Mouse (Mus musculus) kidney, postnatal 25 days (tissue): ENCODE data around the gene Cog6.

Experiments
- DNase-seq, 2 experiments: peaks; one replicate each; pipeline ENCODE4 v3.0.0; 2021; ENCODE audit warnings: mixed read lengths in 2 of 2

The Cog6 gene

DNA sequence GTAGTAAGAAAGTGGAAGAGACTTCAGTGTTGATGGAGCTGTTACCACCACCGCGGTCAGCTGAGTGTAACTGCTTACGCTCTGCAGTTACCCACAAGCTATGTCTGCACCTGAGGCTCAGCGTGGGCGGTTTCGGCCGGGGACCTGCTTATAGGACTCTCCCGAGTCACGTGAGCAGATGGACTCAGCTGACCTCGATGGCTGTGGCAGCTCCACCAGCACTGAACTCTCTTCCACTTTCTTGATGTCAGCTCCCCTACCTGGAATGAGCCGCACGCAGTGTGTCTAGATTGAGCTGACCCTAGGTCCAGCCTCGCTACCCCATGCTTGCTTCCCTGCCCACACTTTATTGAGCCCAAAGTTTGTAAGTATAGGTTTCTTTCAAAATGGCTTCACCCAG lies 56.1 kb downstream of the Cog6 start:
- DNase-seq: no peak

GRCm38 (mm10) chr3:52958444-52959120 lies 58.5 kb downstream of the Cog6 start:
- no peak for DNase-seq

GRCm38 (mm10) chr3:52957861-52958260 lies 59.2 kb downstream of the Cog6 start:
- no peak for DNase-seq

DNA sequence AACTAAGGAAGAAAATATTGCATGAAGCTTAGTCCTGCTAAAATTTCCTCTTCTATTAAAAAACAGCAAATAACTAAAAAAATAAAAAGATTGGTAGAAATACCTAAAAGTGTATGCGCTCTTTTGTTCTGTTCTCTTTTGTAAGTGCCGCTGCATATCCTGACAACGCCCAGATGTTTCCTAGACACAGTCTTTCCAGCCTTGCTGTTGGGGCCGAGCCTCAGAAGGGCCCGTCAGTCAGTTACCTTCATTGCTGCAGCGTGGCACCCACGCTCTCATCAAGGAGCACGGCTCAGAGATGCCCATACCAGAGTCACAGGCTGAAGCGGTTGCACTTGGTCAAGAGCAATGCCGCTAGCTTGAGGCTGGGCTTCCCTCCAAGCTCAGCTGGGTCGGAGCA lies 60.8 kb downstream of the Cog6 start:
- DNase-seq: peak; percentile 16 to 50

DNA sequence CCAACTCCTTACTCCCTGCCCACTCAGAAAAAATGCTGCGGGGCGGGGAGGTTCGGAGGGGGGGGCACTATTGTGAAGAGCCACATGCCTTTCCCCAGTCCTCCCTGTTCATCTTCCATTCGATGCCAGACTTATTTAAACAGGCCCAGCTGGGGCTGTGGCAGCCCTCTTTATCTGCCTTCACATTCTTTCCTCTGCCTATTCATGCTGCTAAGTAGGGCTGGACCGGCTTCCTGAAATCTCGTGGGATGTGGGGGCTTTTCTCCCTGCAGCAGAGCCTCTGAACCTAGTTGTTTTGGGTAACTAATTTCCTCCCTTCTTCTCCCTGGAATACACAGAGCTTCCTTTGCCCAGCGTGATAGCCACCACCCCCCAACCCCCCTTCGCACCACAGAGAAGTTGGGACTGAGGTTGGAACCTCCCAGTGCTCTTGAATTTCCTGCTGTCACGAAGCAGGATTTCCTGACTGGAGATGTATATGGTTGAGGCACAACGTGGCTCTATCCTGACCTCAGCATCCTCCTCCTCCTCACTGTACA lies 61.5 kb downstream of the Cog6 start:
- DNase-seq: peak; percentile 79 to 85

DNA sequence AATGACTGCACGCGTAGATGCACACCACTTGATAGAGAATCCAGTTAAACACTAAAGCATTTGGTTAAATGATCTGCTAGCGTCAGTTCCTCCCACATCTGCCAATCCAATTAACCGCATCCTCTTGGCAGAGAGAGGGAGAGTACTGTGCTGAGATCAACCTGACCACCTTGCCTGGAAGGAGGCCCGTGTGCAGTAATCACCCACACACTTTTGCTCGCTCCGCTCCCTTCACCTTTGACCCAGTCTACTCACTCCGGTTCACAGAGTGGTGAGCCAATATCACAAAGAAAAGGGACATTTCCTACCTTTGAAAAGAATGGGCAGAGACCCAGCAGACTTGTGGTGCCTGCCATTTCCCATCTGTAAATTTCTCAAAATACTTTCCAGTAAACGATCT lies 62.4 kb downstream of the Cog6 start:
- peak; percentile 51 to 82 for DNase-seq

- no peak for DNase-seq
Observed at GRCm38 (mm10) chr3:52953831-52954230, 63.2 kb downstream of the Cog6 start.

- no peak for DNase-seq
Observed at GRCm38 (mm10) chr3:52948824-52949223, 68.2 kb downstream of the Cog6 start.

DNA sequence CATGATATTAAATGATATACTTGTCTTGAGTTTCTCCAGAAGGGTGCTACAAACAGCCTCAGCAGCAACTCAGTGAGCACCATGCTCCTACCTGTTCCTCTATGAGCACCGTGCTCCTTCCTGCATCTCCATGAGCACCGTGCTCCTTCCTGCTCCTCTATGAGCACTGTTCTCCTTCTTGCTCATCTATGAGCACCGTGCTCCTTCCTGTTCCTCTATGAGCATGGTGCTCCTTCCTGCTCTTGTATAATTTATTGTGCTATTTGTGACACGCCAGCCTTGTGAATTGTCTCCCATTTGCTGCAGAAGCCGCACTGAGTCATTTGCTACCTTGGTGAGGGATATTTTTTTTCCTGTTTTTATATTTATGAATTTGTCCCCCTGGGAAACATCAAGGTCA lies 69.6 kb downstream of the Cog6 start:
- peak in 1 of 2 experiments; percentile 30 for DNase-seq

DNA sequence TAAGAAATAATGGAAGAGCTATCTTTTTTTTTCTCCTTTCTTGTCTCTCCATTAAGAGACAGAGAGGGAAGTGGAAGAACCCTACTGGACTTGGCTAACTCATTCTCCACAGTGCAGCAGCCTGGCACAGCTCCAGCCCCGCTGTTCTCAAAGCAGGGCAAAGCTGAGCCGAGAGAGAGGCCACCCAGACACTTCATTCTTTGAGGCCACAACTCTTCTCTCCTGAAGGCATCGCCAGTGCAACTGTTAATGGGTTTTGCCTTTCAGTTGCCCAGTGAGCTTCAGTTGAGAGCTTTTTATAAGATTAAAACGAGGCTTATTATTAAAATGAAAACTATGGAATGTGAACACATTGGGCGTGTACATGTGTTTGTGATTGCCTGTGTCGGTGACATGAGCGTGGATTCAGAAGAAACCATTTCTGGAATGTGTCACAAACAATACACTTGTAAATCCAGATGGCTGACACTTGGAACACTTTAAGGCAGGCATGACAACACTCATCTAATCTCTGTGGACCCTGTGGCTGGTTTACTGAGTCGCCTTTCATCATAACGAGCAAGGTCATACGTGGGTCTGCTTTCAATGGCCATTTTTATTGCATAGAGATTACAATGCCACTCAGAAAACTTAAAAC lies 76.1 kb downstream of the Cog6 start:
- DNase-seq: peak; percentile 73

GRCm38 (mm10) chr3:52938398-52938797 lies 78.6 kb downstream of the Cog6 start:
- peak; percentile 62 to 67 for DNase-seq

DNA sequence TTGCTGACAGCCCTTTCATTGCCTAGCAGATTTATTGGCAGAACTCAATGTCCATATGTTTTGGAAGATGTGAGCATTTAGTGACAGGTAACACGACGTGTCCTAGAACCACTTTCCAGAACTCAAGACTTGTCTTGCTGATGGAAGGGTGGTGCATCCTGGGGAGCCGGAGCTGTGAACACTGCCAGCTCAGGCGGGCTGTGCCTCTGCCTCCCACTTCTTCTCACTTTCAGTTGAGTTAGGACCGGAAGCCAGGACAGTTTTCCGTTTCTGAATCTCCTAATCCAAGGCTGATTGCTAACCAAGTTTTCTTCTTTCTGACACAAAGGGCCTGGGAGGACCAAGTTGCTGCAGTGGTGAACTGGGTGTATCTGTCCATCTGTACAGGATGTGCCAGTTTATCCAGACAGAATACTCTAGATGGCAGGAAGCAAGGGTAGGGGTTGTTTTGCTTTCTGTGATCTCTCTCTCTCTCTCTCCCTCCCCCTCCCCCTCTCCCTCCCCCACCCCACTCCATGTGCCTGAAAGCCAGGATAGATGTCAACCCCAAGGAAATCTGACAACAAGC lies 79.2 kb downstream of the Cog6 start:
- peak in 1 of 2 experiments; percentile 48 for DNase-seq

- DNase-seq: no peak
Observed at GRCm38 (mm10) chr3:52931956-52932355, 85.1 kb downstream of the Cog6 start.
